Mouse (Mus musculus) left cerebral cortex, adult 18-20 months (tissue): Measurements from ENCODE around the gene Nfkbil1. TPM values are rescaled to one million over a fixed set of nuclear protein-coding genes. Genes with fewer than 3 reads are reported as not detected.

Experiments
- DNase-seq, 2 experiments: peaks; one replicate each; pipeline ENCODE4 v3.0.0; 2021 to 2022; ENCODE audit warnings: low spot score in 2 of 2, mixed read lengths in 1 of 2
- microRNA-seq, 2 experiments: library from miRNA; unstranded; fragments of <30 nt; microRNA quantifications; one replicate each; pipeline ENCODE4 v1.2.0; 2021
- total RNA-seq, 2 experiments: library from RNA; stranded (reverse); gene quantifications; 2 replicates each; pipeline ENCODE4 v1.2.3; 2021

Gene Nfkbil1
- total RNA-seq, 2 experiments from 2014 or later, result 11.6 to 14.9 TPM

DNA sequence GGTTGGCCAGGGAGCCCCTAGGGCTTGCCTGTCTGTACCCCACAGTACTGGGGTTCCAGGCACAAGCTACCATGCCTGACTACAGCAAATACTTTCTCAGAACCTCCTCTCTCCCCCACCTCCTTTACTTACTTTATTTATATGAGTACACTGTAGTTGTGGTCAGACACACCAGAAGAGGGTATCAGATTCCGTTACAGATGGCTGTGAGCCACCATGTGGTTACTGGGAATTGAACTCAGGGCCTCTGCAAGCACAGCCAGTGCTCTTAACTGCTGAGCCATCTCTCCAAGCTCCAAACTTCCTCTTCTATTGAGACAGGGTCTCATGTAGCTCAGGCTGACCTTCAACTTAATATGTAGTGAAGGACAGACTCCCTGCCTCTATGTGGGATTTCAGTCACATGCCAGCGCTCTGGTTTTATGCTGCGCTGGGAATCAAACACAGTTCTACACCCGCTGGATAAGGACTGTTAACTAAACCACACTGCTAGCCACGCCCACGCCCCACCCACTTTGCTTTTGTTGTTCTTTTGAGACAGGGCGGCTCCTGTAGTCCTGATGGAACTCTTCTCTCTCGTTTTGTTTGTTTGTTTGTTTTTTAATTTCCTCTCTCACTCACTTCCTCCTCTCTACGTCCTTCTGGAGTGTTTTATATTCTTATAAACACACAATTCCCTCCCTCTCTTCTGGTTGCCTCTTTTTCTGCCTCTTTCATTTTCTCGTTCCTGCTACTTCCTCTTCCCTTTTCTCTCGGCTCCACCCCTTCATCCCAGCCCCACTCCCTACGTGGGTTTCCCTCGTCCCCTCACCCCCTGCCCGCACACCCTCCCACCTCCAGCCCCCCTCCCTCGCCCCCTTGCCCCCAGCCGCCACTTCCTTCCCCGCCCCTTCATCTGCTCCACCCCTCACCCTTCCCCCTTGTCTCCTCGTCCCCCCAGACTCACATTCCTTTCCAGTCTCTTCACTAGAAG, 49.7 kb downstream of the Nfkbil1 start:
- no peak for DNase-seq

DNA sequence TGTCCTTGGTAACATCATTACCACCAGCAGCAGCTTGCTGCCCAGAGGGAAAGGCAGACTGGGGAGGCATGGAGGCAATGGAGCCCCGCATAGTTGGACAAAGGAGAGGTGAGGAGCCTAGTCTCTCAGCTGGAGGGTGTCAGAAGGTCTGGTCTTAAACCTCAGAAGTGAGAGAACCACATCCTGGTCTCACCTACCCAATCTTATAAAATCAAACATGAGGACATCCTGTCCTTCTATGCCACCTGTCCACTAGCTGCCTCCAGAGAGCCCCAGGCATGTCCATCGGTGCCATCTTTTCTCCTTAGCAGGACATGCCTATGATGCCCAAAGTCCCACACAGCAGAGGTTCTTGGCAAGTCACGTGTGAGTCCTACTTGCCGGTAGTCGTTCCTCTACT, 55.5 kb downstream of the Nfkbil1 start:
- no peak for DNase-seq

GRCm38 (mm10) chr17:35178528-35178927, 57.1 kb downstream of the Nfkbil1 start:
- DNase-seq, result peak; percentile 44 to 54

DNA sequence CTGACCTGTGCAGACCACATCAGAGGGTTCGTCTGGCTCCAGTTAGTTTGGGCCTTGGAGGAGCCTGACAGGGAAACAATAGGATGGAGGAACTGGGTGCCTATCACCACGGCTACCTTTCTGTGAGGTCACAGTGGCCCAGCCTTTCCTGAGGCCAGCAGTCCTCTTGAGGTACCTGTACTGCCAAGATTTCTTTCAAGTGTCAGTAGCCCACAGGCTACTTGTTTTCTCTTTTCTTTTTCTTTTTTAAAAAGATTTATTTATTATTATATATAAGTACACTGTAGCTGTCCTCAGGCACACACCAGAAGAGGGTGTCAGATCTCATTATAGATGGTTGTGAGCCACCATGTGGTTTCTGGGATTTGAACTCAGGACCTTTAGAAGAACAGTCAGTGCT, 59.6 kb downstream of the Nfkbil1 start, which contains the start of gene Aif1:
TSS of gene Aif1 (minus strand) at position 101 of the 400 bp plus-strand sequence.
- DNase-seq, result no peak

- no peak for DNase-seq
Observed at GRCm38 (mm10) chr17:35175382-35175781, 60.2 kb downstream of the Nfkbil1 start.

DNA sequence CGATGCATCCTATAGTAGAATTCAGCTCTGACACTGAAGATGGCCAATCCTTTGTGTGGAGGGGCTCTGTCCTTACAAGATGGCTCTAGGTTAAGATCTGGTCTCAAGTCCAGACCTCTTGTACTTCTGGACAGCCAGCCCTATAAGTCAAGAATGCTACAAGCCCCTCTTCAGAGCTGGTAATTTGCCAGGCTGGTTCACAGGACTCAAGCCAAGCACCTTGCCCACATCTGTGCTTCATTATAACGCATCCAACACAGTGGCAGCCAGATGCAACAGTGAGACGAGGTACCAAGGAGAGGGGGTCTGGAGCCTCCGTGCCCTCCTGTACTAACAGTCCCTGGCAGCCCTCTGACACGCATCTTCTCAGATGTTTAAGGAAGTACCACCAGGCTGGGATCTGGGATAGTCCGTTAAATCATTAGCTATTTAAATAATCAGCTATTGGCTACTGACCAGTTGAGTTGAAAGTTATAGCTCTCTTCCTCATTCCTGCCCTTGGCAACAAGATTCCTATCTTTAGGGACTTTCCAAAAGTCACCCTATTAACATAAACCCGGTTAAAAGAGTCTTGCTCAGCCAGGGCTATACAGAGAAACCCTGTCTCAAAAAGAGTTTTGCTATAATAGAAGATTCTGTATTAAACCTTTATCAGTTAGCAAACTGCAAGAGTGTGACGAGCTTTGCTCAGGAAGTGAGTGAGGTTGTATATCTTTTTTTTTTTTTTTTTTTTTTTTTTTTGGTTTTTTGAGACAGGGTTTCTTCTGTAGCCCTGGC, 61.2 kb downstream of the Nfkbil1 start:
- no peak for DNase-seq

DNA sequence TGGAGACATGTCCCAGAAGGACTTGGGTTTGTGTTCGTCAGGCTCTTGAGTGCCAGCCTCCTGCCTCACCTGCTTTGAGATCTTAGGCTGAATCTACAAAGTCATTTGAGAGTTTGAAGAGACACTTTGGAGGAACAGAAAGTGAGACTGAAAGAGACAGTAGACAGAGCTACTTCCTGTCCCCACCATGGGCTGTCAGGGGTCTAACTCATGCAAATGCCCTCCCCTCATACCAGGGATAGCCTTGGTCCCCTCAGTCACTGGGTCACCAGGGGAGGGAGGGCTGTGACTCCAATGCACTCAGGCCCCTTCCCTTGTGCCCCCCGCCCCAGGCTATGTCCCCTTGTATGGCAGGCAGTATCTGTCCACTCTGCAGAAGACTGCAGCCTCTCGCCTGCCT, 62.3 kb downstream of the Nfkbil1 start:
- DNase-seq, result no peak

DNA sequence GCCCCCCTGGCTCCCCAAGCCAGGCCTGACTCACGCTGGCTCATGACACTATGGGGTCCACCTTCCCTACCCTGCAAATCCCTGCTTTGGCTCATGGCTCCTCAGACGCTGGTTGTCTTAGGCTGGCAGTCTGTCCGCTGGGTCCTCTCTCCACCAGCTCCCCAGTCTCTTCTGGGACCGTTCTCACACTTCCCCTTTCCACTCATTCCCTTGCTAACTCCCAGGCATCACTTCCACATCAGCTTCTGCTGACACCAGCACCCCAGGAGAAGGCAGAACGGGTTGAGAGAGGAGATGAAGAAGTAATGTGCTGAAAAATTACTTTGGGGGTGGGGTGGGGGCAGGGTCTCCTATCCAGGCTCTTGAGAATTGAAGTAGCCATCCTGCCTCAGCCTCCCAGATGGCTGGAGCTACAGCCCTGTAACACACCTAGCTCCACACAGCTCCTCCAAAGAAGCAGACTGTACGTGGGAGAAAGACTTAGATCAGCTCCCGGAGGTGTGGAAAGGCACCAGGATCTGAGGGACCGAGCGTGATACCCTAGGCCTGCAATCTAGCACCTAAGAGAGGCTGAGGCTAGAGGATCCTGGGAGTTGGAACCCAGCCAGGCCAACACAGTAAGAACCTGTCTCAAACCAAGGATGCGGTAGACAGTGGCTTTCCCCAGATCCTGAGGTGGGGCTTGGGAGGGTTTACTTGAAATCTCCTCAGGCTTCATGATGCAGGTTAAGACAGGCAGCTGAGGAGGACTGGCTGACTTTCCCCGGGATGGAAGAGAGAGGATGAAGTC, 63.0 kb downstream of the Nfkbil1 start:
- DNase-seq, result peak; percentile 59 to 60

Small RNA genes within 50 kb of the gene (microRNA-seq; reads per million reads assigned to microRNA genes)
- gene Mir6973a (0 reads per million in 2 experiments), gene Mir6974 (0.21 to 0.25 reads per million in 2 experiments), gene Mir6975 (0.63 to 0.99 reads per million in 2 experiments), gene Mir8094 (0 reads per million in 2 experiments)

Other genes starting within 250 kb of the Nfkbil1 start
- 10 to 100 TPM; 39.6 to 44.0 TPM for gene Vars, start 234.8 kb downstream of the Nfkbil1 start, total RNA-seq
- gene Vwa7, start 219.2 kb downstream of the Nfkbil1 start, total RNA-seq, result under 1 TPM; 0.61 to 0.77 TPM
- not detected for gene Sapcd1, start 207.8 kb downstream of the Nfkbil1 start, total RNA-seq
- gene Msh5, start 189.0 kb downstream of the Nfkbil1 start, total RNA-seq, result under 1 TPM; 0.65 to 0.68 TPM
- 10 to 100 TPM in 1 of 2 experiments, 1 to 10 TPM in 1; 9.1 to 10.2 TPM for gene Clic1, start 185.8 kb downstream of the Nfkbil1 start, total RNA-seq
- gene Ddah2, start 176.8 kb downstream of the Nfkbil1 start, total RNA-seq, result 10 to 100 TPM in 1 of 2 experiments, 1 to 10 TPM in 1; 9.9 to 11.6 TPM
- not detected for gene Ly6g6c, start 170.4 kb downstream of the Nfkbil1 start, total RNA-seq
- not detected for gene Mpig6b, start 169.6 kb downstream of the Nfkbil1 start, total RNA-seq
- 1 to 10 TPM; 2.3 to 6.2 TPM for gene Ly6g6e, start 158.9 kb downstream of the Nfkbil1 start, total RNA-seq
- gene Ly6g6d, start 157.7 kb downstream of the Nfkbil1 start, total RNA-seq, result 1 to 10 TPM in 1 of 2 experiments, under 1 TPM in 1; 0.70 to 1.0 TPM
- gene Ly6g6f, start 150.2 kb downstream of the Nfkbil1 start, total RNA-seq, result under 1 TPM; 0.33 to 0.40 TPM
- 100 to 1,000 TPM; 115 to 120 TPM for gene Abhd16a, start 146.5 kb downstream of the Nfkbil1 start, total RNA-seq
- not detected for gene Ly6g5c, start 127.5 kb downstream of the Nfkbil1 start, total RNA-seq
- gene Ly6g5b, start 120.4 kb downstream of the Nfkbil1 start, total RNA-seq, result under 1 TPM; 0.28 to 0.72 TPM
- 10 to 100 TPM; 15.9 to 16.4 TPM for gene Gpank1, start 114.3 kb downstream of the Nfkbil1 start, total RNA-seq
- 100 to 1,000 TPM; 192 to 198 TPM for gene Csnk2b, start 113.7 kb downstream of the Nfkbil1 start, total RNA-seq
- 10 to 100 TPM; 31.5 to 32.2 TPM for gene D17H6S53E, start 109.4 kb downstream of the Nfkbil1 start, total RNA-seq
- not detected for gene Apom, start 103.7 kb downstream of the Nfkbil1 start, total RNA-seq
- gene Bag6, start 100.6 kb downstream of the Nfkbil1 start, total RNA-seq, result 100 to 1,000 TPM; 294 to 308 TPM
- gene Prrc2a, start 70.9 kb downstream of the Nfkbil1 start, total RNA-seq, result 100 to 1,000 TPM; 270 to 288 TPM
- gene Aif1, start 59.7 kb downstream of the Nfkbil1 start, total RNA-seq, result 10 to 100 TPM in 1 of 2 experiments, 1 to 10 TPM in 1; 8.6 to 11.6 TPM
- gene Lst1, start 47.4 kb downstream of the Nfkbil1 start, total RNA-seq, result 1 to 10 TPM; 6.0 to 6.9 TPM
- under 1 TPM; 0.79 to 0.80 TPM for gene Ltb, start 41.4 kb downstream of the Nfkbil1 start, total RNA-seq
- gene Tnf, start 33.8 kb downstream of the Nfkbil1 start, total RNA-seq, result not detected
- under 1 TPM; 0.23 to 0.60 TPM for gene Lta, start 30.4 kb downstream of the Nfkbil1 start, total RNA-seq
- not detected for gene Gm16181, start 15.0 kb downstream of the Nfkbil1 start, total RNA-seq
- gene Atp6v1g2, start 2.1 kb downstream of the Nfkbil1 start, total RNA-seq, result 100 to 1,000 TPM; 587 to 598 TPM
- 100 to 1,000 TPM; 201 to 213 TPM for gene Ddx39b, start 6.0 kb upstream of the Nfkbil1 start, total RNA-seq
- 10 to 100 TPM; 26.2 to 33.1 TPM for gene H2-D1, start 26.9 kb upstream of the Nfkbil1 start, total RNA-seq
- 1 to 10 TPM in 1 of 2 experiments, under 1 TPM in 1; 0.79 to 1.2 TPM for gene H2-Q1, start 84.6 kb upstream of the Nfkbil1 start, total RNA-seq
- under 1 TPM; 0.44 to 0.82 TPM for gene H2-Q2, start 106.5 kb upstream of the Nfkbil1 start, total RNA-seq
- 1 to 10 TPM; 2.9 to 4.1 TPM for gene H2-Q4, start 143.8 kb upstream of the Nfkbil1 start, total RNA-seq
- gene H2-Q6, start 189.1 kb upstream of the Nfkbil1 start, total RNA-seq, result 1 to 10 TPM in 1 of 2 experiments, under 1 TPM in 1; 0.96 to 1.4 TPM
- 1 to 10 TPM in 1 of 2 experiments, under 1 TPM in 1; 0.53 to 1.4 TPM for gene H2-Q7, start 203.4 kb upstream of the Nfkbil1 start, total RNA-seq
- under 1 TPM; 0.33 to 0.46 TPM for gene H2-Q10, start 234.3 kb upstream of the Nfkbil1 start, total RNA-seq